Mouse (Mus musculus): Measurements from ENCODE around the gene Psmd3.

GRCm38 (mm10) chr11:98721458-98722226 lies 39.3 kb downstream of the Psmd3 start:
- no peak for TF ChIP-seq POLR2A (IDR thresholded peaks at IDR 0.05; ENCODE audit: insufficient read depth, low read depth, low read length)
- TF ChIP-seq CTCF (IDR thresholded peaks at IDR 0.05; ENCODE audit: insufficient read depth, low read depth, low read length) = no peak

All from olfactory bulb, adult 2 months (tissue).